Mouse (Mus musculus) kidney, adult 2 months (tissue): ENCODE data around the gene Nek9. TPM values are rescaled to one million over a fixed set of nuclear protein-coding genes. Genes with fewer than 3 reads are reported as not detected.
A peak's percentile ranks its signal among the peaks of the same experiment; 100 is the strongest.

Experiments
- DNase-seq: peaks from one replicate; pipeline ENCODE4 v3.0.0; 2021
- H3K27ac ChIP-seq: fragments of 200-500 bp; 2 replicates; pipeline ENCODE4 v1.5.1; 2012; ENCODE audit warnings: low read depth, low read length, control low read depth, inconsistent platforms; ENCODE audit not compliant: insufficient read depth
- H3K27me3 ChIP-seq: fragments of 200-500 bp; replicated peaks from 2 replicates; pipeline ENCODE4 v1.6.1; 2012; ENCODE audit warnings: mild to moderate bottlenecking, moderate library complexity, low read length, inconsistent platforms; ENCODE audit not compliant: control insufficient read depth, insufficient read depth
- H3K36me3 ChIP-seq: fragments of 200-500 bp; 2 replicates; pipeline ENCODE4 v1.6.1; 2012; ENCODE audit warnings: mild to moderate bottlenecking, moderate library complexity, low read length, inconsistent platforms; ENCODE audit not compliant: control insufficient read depth, insufficient read depth
- H3K4me1 ChIP-seq: fragments of 200-500 bp; 2 replicates; pipeline ENCODE4 v1.6.1; 2011; ENCODE audit warnings: low read length; ENCODE audit not compliant: control insufficient read depth, insufficient read depth
- H3K4me3 ChIP-seq: fragments of 200-500 bp; 2 replicates; pipeline ENCODE4 v1.5.1; 2011; ENCODE audit warnings: mild to moderate bottlenecking, low read depth, low read length, control low read depth; ENCODE audit not compliant: insufficient read depth
- CTCF ChIP-seq: fragments of 200-500 bp; conservative IDR thresholded peaks from 2 replicates; pipeline ENCODE4 v1.5.1; 2011; ENCODE audit warnings: low read depth, mild to moderate bottlenecking, control low read depth, low read length, moderate library complexity, mixed read lengths; ENCODE audit not compliant: insufficient read depth, insufficient read length
- POLR2A ChIP-seq: fragments of 200-500 bp; IDR thresholded peaks from one replicate; pipeline ENCODE4 v1.6.1; 2011; ENCODE audit warnings: low read depth, low read length, control low read depth
- WGBS: fragments of 180-500 bp; shearing (Covaris S2); methylation state at CpG from one replicate; pipeline ENCODE4 v1.1.7; 2018; 5-methylcytosine and 5-hydroxymethylcytosine counted together
- polyA plus RNA-seq: library from polyadenylated mRNA; depleted of rRNA; stranded (reverse); fragments of >200 nt; gene quantifications from 2 replicates; pipeline ENCODE4 v1.2.3, GENCODE M21; 2012; rRNA removed

The Nek9 gene
- polyA plus RNA-seq, 1 experiment, result 27.8 TPM

DNA sequence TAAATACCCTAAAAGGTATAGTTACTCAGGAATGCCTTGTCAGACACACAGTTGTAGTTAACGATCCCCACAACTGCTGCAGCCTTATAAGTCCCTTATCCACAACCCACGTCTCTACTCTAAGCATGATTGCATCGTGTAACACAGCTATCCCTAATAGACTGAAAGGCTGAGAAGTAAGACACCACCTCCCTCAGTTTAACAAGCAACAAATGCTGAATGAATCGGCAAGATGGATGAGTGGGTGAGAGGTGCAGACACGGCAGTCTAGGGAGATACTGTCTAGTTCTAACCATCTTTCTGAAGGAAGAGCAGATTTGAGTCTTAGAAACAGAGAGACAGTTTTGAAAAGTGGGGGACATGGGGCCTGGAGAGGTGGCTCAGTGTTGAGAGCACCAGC is 76.0 kb downstream of the Nek9 start:
- no peak overlapping the region for H3K4me3 ChIP-seq
- TF ChIP-seq CTCF, result no peak
- no peak for TF ChIP-seq POLR2A
- no peaks in the 10 kb centered on the region; the same call in 1 of the 2 replicates for H3K36me3 ChIP-seq
- 80% methylated on average over 5 of the region's 5 CpGs for WGBS
- H3K27ac ChIP-seq, result no peak overlapping the region
- H3K4me1 ChIP-seq, result no peaks in the 10 kb centered on the region
- no peak for DNase-seq
- no peaks in the 10 kb centered on the region for H3K27me3 ChIP-seq

DNA sequence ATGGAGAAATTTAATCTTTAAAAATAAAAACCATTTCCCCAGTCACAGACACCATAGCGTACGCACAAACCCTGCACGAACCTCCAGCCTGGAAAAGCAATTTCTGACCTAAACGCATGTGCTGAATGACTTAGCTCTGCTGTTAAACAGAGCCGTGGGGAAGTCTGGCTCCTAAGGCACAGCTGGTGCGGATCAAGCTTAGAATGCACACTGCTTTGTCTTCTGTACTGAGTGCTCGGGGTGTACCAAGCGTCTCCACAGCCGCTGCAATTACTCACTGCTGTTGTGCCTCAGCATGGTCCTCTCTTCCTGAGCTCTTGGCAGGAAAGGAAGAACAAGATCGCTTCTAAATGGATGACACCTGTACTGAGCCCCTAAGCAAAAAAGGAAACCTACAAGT is 76.7 kb downstream of the Nek9 start:
- TF ChIP-seq CTCF (no peak), POLR2A (no peak)
- no peaks in the 10 kb centered on the region for H3K27me3 ChIP-seq
- 68% methylated on average over 10 of the region's 10 CpGs for WGBS
- H3K4me1 ChIP-seq, result no peaks in the 10 kb centered on the region
- DNase-seq, result no peak
- no peak overlapping the region for H3K4me3 ChIP-seq
- no peaks in the 10 kb centered on the region; the same call in 1 of the 2 replicates for H3K36me3 ChIP-seq
- no peak overlapping the region for H3K27ac ChIP-seq

DNA sequence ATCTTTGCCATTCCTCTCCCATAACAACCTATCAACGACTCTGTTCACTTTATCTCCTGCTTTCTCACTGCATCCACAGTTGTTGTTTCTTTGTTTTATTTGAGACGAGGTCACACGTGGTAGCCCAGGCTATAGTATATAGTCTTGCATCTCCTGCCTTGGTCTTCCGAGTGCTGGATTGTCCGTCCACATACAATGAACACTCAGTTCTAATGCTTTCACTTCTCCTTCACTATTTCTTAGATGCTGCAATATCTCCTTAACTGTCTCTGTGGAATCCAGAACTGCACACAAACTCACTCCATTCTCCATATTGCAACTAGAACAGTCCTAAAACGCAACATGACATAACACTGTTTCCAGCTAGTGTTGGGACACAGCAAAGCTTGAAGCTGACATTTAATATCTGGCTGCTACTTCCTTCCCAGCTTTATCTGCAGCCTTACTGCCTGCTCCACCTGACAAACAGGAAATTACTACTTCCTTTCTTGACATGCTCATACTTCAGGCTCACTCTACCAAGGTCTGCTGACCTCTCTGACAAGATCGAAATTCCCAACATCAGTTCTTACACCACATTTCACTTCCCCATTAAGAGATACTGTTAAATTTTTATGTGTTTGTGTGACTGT is 82.0 kb downstream of the Nek9 start:
- WGBS, result 62% methylated on average over 7 of the region's 7 CpGs
- Histone ChIP-seq H3K27me3 (no peaks in the 10 kb centered on the region), H3K4me1 (no peaks in the 10 kb centered on the region; the same call in 1 of the 2 replicates), H3K36me3 (no peaks in the 10 kb centered on the region; the same call in 1 of the 2 replicates), H3K4me3 (no peak overlapping the region), H3K27ac (peak overlapping the region; percentile 55; the same call in 1 of the 2 replicates)
- DNase-seq, result peak; percentile 28
- TF ChIP-seq CTCF (no peak), POLR2A (no peak)

DNA sequence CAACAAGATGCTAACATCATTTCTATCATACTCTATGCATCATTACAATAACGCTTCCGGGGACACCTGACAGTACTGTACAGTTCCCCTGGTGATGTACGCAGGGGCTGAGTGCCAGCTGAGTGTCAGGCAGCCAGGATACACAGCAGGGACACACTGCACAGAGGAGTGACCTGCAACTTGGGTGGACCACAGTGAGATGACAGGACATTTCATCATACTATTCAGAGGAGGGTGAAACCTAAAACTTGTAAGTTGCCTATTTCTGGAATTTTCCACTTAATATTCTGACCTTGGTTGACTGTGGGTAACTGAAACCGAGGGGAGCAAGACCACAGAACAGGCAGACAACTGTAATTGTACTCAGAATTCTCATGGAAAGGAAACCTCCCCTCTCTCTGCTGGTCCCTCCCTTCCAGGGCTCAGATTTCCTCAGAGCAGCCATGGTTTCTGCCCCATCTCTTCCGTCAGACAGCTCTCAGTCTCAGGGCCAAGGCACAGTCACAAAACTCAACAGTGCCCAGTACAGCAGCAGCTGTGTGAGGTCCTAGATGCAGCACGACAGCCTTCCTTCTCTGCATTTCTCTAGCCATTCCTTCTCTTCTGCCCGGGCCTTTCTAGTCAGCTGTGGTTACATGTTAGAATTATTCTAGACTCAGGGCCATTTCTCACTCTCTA is 82.9 kb downstream of the Nek9 start:
- no peaks in the 10 kb centered on the region; the same call in 1 of the 2 replicates for H3K4me1 ChIP-seq
- no peak overlapping the region for H3K4me3 ChIP-seq
- no peak overlapping the region for H3K27ac ChIP-seq
- TF ChIP-seq CTCF (no peak), POLR2A (no peak)
- H3K27me3 ChIP-seq, result no peaks in the 10 kb centered on the region
- no peak for DNase-seq
- H3K36me3 ChIP-seq, result no peaks in the 10 kb centered on the region; the same call in 1 of the 2 replicates
- WGBS, result 49% methylated on average over 7 of the region's 7 CpGs

DNA sequence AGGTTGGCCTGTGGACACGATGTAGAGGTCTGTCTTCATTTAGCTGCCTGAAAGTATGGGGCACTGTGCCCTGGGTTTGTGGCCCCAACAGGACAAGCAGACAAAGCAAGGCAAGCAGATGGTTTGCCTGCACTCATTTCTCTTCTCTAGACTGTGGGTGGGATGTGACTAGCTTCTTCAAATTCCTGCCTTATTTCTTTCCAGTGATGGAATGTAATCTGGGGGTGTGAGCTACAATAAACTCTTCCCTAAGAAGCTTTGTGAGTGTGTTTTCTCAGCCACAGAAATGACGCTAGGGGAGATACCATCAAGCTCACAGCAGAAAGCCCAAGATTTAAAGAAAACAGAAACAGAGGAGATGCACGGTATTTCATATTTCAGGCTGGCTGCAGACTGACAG is 87.1 kb downstream of the Nek9 start:
- WGBS, result 84% methylated on average over 3 of the region's 3 CpGs

More for the DNA sequence above, 87.1 kb downstream of the Nek9 start:
- TF ChIP-seq POLR2A (no peak), CTCF (no peak)
- DNase-seq, result no peak
- Histone ChIP-seq H3K4me3 (no peak overlapping the region), H3K27me3 (no peaks in the 10 kb centered on the region), H3K4me1 (no peaks in the 10 kb centered on the region; the same call in 1 of the 2 replicates), H3K36me3 (0 out of 2 replicates have a peak, but pooled peaks cover 3% of the 10 kb centered on the region), H3K27ac (no peak overlapping the region)

Other genes starting within 250 kb of the Nek9 start
- 2.0 and 2.4 TPM in 2 replicates for gene Prox2, start 228.6 kb downstream of the Nek9 start, polyA plus RNA-seq
- gene Dlst, start 228.5 kb downstream of the Nek9 start, polyA plus RNA-seq, result 294 and 312 TPM in 2 replicates
- 0.89 and 0.98 TPM in 2 replicates for gene Rps6kl1, start 188.1 kb downstream of the Nek9 start, polyA plus RNA-seq
- 1.1 and 1.2 TPM in 2 replicates for gene Pgf, start 161.6 kb downstream of the Nek9 start, polyA plus RNA-seq
- 101 and 112 TPM in 2 replicates for gene Eif2b2, start 119.9 kb downstream of the Nek9 start, polyA plus RNA-seq
- gene Mlh3, start 68.8 kb downstream of the Nek9 start, polyA plus RNA-seq, result 8.1 and 9.6 TPM in 2 replicates
- gene Acyp1, start 50.9 kb downstream of the Nek9 start, polyA plus RNA-seq, result 9.6 and 19.1 TPM in 2 replicates
- gene Zc2hc1c, start 50.8 kb downstream of the Nek9 start, polyA plus RNA-seq, result 2.8 and 3.2 TPM in 2 replicates
- gene Tmed10, start 35.5 kb upstream of the Nek9 start, polyA plus RNA-seq, result 144 and 190 TPM in 2 replicates
- gene Fos, start 134.5 kb upstream of the Nek9 start, polyA plus RNA-seq, result 1.2 and 1.3 TPM in 2 replicates